Mouse (Mus musculus) large intestine, adult 2 months (tissue): Measurements from ENCODE around the gene Nt5e. TPM values are rescaled to one million over a fixed set of nuclear protein-coding genes. Genes with fewer than 3 reads are reported as not detected.

Experiments
- DNase-seq: peaks from one replicate; pipeline ENCODE4 v3.0.0-alpha.2; 2012; ENCODE audit warnings: low read depth, low spot score
- WGBS: fragments of 180-500 bp; shearing (Covaris S2); methylation state at CpG from one replicate; pipeline ENCODE4 v1.1.7; 2018; 5-methylcytosine and 5-hydroxymethylcytosine counted together
- polyA plus RNA-seq: library from polyadenylated mRNA; depleted of rRNA; stranded (reverse); fragments of >200 nt; gene quantifications from 2 replicates; pipeline ENCODE4 v1.2.3, GENCODE M21; 2012; rRNA removed

Gene Nt5e
- polyA plus RNA-seq, 1 experiment: 5.4 TPM

DNA sequence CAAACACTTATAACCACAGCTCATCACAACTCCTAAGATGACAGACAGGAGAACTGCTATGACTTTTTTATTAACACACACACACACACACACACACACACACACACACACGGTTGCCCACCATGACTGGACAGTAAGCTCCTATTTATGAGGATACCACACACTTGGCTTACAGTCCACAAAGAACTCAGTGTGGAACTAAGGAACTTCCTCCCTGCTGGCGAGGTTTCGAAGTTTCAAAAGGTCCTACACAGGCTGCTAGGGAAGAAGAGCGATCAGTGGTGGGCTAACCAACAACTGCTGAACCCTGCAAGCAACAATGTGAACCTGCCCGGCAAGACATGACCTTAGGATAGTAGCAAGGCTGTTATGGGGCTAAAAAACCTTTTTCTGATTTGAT is 50.5 kb downstream of the Nt5e start:
- DNase-seq: no peak
- 81% methylated on average over 5 of the region's 5 CpGs for WGBS

- no peak for DNase-seq
- 87% methylated on average over 3 of the region's 3 CpGs for WGBS
Observed at GRCm38 (mm10) chr9:88379057-88379456, 52.1 kb downstream of the Nt5e start.

DNA sequence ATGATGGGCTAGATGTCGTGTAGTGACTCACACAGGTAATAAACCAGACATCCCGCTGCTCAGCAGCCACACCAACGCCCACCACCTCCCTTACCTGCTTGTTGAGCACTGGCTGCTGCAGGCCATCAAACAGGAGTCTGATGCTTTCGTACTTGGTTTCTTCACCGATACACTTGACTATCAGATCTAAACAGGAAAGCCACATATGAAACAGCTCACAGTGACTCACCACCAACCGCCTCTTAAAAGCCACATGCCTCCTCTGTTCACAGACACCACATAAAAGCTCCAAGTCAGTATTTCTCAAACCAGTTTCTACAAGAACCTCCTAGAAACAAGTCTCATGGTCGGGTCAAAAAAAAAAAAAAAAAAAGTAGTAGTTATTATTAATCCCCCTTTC is 53.1 kb downstream of the Nt5e start:
- no peak for DNase-seq
- WGBS: 51% methylated on average over 7 of the region's 7 CpGs

DNA sequence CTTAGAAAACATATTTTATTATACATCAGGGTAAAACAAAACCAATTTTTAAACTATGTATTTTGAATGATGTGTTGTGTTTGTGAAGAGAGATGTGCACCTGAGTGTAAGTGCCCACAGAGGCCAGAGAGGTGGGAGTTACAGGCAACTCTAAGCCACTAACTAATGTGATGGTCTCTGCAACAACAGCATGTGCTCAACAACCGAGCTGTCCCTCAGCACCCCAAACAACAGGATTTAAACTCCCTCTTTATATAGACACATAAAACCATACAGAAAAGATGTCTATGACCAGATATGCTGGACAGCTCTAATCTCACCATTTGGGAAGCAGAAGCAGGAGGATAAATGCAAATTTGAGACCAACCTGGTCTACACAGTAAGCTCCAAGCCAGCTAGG is 53.5 kb downstream of the Nt5e start:
- 81% methylated on average over 1 of the region's 1 CpGs for WGBS
- DNase-seq: no peak

DNA sequence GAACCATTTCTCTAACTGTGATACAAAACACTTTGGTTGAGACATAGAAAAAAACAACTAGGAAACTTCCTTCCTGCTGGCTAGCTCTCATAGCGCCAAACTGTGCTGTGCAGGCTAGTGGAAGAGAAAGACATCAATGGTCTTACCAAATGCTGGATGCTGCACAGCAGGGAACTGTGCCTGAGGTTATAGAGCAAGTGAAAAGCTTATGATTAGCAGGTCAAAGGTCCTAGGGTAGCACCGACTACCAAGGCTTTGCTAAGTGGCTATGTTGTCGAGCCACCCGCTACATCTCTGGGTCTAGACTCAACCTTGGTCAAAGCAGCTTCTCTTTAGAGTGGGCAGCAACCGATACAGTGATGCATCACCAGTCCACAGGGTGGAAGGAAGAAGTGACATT is 61.8 kb downstream of the Nt5e start:
- no peak for DNase-seq
- WGBS: 94% methylated on average over 5 of the region's 5 CpGs

- DNase-seq: no peak
- 77% methylated on average over 8 of the region's 8 CpGs for WGBS
Observed at GRCm38 (mm10) chr9:88394852-88395251, 67.9 kb downstream of the Nt5e start.

DNA sequence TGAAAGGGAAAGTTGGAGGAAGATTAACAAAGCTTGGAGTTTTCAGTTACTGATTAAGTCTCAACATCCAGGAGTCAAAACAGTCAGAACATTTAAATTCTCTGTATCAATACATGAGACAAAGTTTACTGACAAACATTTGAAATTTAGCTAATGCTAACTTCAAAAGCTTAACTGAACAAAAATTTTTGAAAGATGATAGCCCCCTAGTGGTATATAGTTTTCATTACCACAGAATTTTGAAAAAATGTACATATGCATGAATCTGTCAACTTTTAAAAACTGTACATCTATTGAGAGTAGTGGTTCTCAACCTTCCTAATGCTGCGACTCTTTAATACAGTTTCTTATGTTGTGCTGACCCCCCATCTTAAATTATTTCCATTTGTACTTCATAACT is 71.5 kb downstream of the Nt5e start:
- 81% methylated on average over 1 of the region's 1 CpGs for WGBS
- DNase-seq: no peak

- WGBS: 83% methylated on average over 10 of the region's 10 CpGs
- no peak for DNase-seq
Observed at GRCm38 (mm10) chr9:88404088-88404487, 77.1 kb downstream of the Nt5e start.

DNA sequence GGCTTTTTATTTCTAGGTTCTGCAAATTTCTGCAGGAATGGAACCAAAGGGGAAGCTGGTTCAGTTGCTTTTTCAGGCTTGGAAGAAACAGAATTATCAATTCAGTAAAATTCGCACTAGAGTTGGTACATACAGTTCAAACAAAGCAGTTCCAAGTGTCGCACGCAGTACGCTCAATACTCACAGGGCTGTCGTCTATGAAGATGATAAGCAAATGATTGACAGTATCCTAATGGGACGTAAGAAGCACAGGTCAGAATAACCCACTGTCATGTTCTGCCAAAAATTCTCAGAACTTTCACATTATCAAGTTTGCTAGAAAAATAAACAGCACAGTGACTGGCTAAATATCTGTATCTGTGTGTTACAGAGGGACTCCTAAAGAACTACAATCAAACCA is 77.5 kb downstream of the Nt5e start:
- no peak for DNase-seq
- WGBS: 93% methylated on average over 6 of the region's 6 CpGs

- WGBS: 91% methylated on average over 2 of the region's 2 CpGs
- no peak for DNase-seq
Observed at GRCm38 (mm10) chr9:88409978-88410377, 83.0 kb downstream of the Nt5e start.

- 76% methylated on average over 1 of the region's 1 CpGs for WGBS
- DNase-seq: no peak
Observed at GRCm38 (mm10) chr9:88416752-88417151, 89.8 kb downstream of the Nt5e start.

Other genes with a start within 250 kb of the Nt5e start
- gene Snx14, start 111.8 kb downstream of the Nt5e start, polyA plus RNA-seq: 7.9 and 12.4 TPM in 2 replicates
- gene Gm20537, start 129.4 kb downstream of the Nt5e start, polyA plus RNA-seq: 0.32 TPM in 1 of 2 replicates, not detected in the other
- 3.7 and 4.1 TPM in 2 replicates for gene Syncrip, start 155.4 kb downstream of the Nt5e start, polyA plus RNA-seq
- 2.8 and 3.4 TPM in 2 replicates for gene Zfp949, start 220.8 kb downstream of the Nt5e start, polyA plus RNA-seq